Mouse (Mus musculus): ENCODE measurements around the gene Ifi47.
A peak's percentile ranks its signal among the peaks of the same experiment; 100 is the strongest.

The Ifi47 gene

DNA sequence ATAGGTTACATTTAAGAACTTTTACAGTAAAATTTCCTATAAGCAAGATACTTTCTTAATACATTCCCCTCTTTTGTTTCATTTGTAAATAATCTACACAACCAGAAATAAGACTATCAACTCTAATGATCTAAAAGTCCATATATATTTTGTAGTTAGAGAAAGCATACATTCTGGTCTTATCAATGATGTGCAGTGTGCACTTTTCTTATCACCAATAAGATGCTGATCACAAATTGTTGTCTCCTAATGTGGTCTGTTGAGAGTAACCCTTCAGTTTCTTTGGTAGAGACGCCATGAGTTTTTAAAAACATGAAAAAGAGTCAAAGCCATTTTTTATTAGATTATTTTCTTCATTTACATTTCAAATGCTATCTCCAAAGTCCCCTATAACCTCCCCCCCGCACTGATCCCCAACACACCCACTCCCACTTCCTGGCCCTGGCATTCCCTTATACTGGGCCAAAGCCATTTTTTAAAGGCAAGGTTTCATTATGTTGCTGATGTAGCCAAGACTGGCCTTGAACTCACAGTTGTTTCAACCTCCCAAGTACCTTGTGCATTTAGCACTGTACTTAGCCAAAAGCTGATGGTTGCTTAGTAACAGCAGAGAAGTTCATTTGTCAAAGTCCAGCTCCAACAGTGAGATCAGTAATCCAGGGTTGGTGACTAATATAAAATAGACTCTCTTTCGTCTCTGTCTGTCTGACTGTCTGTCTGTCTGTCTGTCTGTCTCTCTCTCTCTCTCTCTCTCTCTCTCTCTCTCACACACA, 13.5 kb downstream of the Ifi47 start:
- DNase-seq = no peak

DNA sequence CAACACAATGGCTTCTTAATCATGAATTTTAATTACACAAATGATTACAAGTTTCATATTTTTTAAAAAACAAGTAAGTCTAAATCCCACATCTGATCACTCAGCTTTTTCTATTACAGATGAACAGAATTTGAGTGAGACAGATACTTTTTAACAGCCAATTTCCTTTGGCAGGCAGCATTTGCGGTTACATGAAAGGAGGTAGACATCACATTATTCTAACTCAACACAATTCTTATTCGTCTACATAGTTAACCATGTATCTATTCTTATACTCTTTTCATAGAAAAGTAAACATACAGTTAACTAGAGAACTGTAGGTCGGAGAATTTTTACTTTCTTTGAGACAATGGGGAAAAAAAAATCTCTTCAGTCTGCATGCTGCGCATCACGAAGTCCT, 14.2 kb downstream of the Ifi47 start:
- DNase-seq = no peak

DNA sequence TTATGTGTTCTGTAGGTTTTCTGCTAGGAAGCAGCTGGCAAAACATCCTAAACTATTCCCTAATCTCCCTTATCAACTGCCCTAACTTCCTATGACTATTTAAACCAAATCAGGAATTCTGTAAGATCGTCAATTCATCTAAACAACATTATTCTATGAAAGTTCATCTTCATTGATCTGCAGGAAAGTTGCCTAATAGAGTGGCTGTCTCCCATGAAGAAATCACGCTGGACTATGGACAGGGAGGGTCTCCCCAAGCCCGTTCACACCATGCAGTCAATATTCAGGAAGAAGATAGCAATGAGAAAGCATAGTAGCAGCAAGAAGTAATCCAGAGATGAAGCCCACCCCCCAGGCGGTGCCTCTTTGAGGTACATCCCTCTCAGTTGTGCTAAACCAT, 14.8 kb downstream of the Ifi47 start:
- no peak for DNase-seq

DNA sequence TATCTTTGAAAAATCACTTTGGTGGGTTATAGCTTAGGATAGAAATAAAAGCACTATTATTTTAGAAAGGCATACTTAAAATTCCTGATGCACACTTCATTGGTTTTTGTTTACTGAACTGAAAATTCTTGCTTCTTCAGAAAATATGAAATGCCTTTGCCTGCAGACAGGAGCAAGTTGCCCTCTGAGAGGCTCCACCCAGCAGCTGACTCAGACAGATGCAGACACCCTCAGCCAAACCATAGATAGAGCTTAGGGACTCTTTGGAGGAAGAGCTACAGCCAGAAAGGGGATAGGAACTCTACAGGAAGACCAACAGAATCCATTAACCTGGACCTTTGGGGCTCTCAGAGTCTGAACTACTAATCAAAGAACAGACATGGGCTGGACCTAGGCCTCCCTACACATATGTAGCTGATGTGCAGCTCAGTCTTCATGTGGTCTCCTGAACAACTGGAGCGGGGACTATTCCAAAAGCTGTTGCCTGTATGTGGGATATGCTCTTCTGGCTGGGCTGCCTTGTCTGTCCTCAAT, 15.7 kb downstream of the Ifi47 start:
- peak in 1 of 2 experiments; percentile 42 for DNase-seq

DNA sequence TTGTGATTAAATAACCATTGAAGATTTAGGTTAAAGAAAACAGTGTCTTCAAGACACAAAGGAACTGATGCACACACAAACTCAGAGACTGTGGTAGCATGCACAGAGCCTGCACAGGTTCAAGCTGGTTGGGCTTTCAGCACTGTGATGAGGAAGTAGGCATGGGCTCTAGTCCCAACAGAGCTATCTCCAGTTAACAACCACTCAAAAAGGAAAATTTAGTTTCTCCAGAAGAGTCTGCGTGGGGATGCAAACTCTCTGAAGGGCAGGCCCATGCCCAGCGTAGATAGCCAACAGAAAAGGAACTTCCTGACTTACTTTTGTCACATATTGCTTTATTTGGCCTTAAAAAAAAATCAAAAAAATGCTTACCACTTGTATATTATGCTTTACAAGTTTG, 16.4 kb downstream of the Ifi47 start:
- DNase-seq = peak in 1 of 2 experiments; percentile 34

DNA sequence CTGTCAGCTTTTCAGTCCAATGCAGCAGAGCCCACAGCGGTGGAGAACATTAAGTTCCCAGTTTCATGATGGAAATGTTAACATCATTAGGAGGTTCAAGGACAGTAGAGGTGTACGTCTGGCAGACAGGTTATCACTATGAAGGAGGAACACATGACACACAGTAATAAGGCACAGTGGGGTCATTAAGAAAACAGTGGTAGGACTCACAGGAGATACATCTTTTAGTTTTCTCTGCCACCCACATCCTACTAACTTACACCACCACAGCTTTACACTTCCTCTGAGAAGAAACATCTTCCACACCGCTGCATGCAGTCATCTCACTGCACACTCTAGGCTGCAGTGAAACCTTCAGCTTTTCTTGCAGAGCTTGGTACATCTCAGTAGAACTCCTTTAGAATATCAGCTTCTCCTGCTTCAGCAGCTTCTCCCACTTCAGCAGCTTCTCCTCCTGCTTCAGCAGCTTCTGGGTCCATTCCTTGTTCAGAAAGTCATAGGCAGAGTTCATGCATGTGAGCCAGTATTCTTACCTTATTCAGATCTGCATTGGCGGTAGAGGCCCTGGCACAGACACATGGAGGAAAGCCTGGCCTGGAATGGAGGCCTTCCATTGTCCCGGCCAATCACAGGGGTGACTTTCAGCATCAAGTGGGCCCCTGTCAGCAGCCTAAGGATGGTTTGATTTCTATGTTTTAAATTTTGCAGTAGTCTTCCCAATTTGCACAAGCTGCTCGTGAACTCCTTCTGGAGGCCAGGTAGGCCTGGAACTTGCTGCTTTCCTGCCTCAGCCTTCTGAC, 17.7 kb downstream of the Ifi47 start:
- DNase-seq = peak; percentile 60 to 67

DNA sequence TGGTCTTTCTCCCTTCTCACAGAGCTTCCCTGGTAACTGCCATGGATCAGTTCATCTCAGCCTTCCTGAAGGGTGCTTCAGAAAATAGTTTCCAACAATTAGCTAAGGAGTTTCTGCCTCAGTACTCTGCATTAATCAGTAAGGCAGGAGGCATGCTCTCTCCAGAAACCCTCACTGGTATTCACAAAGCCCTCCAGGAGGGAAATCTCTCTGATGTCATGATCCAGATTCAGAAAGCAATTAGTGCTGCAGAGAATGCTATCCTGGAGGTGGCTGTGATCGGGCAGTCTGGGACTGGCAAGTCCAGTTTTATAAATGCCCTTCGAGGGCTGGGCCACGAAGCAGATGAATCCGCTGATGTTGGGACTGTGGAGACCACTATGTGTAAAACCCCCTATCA, 19.0 kb downstream of the Ifi47 start:
- DNase-seq = no peak

DNA sequence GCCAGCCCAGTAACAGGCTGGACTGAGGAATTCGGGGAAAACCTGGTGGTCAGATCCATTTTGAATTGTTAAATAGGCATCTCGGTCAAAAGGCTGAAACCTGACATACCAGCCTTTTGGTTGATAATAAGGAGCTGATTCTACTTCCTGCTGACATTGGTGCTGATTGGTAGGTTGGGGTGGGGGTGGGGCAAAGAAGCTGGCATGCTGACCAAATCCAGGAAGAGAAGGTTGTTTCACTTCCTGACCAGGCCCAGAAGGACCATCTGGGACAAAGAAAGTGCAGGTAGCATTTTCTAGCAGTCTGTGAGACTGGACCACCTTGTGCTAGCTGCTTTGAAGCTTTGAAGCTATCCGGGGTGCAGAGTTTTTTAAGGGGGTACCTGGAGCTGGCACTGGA, 24.0 kb downstream of the Ifi47 start:
- no peak for DNase-seq

GRCm38 (mm10) chr11:49101500-49101899, 25.1 kb downstream of the Ifi47 start:
- DNase-seq = peak; percentile 53 to 71

DNA sequence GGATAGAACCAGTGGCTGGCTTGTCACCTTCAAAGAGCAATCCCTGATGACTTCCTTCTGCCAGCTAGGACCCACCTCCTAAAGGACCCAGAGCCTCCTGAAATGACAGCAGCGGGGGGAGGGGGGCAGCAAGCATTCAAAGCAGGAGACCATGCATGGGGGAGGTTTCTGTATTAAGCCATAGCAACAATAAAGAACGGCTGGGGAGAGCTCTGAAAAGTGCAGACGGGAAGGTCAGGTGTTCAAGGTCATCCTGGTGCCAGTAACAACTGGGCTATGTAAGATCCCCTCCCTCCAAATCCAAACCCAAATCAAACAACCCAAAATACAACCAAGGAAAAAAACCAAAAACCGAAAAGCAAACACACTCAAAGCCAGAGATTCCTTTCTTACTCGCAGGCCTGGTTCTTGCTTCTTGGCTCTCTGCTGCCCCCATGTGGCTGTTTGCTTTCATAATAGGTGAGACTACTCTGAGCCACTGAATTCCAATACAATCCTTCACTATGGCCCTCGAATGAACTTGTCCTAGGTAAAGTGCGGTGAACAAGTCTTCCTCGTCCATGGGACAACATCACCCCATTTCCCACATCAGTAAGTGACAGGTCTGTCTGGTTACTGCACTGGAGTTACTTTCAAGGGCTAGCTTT, 26.8 kb downstream of the Ifi47 start:
- peak; percentile 85 to 90 for DNase-seq

DNA sequence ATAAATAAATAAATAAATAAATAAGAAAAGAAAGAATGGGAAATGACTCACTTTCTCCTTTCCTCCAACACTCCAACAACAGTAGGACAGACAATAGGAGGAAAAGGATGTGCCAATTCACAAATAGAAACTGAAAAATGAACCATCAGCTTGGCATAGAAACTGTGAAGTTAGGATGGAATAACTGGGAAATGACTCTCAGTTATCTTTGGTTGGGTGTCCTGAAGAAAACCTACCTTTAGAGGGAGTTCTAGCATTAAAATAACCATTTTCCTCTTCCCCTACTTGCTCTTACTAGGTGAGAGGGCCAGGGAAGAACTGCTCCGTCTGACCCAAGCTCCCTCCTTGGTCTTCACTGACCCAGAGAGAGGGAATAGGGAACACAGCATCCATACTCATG, 29.4 kb downstream of the Ifi47 start:
- no peak for DNase-seq

DNA sequence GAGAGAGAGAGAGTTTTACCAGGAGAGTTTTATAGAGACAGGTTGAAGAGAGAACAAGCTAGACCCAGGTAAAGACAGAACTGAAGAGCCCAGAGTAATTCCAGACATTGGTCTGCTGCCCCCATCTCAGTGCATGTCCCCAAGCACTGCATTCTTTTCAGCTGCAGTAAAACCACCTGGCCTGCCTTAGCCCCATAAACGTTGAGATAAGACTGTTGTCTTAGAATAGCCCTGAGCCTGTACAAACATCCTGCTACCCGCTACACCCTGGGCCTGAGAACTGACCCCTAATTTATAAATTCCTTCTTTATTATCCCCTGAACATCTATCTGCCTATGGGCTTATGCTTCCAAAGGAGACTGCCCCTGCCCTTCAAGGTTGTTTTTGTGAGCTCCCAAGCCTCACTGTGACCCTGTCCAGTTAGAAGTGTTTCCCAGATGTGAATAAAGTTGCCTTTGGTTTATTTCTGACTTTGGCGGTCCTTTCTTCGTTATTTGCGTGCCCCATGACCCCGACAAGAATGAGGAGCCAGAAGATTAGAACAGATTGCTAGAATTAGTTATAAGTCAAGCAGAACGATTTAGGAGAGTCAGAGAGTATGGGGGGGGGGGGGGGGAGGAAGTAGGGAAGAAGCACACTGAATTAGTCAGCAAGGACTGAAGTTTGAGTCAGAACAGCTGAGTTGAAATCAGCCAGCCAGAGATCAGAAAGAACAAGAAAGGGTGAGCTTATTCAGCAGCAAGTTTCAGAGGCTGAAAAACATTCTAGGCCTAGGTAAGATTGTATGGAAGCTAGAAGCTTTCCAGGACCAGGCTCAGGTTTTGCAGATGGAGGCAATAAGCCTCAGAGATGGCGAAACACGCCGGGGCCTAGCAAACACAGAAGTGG, 31.5 kb downstream of the Ifi47 start:
- no peak for DNase-seq

DNA sequence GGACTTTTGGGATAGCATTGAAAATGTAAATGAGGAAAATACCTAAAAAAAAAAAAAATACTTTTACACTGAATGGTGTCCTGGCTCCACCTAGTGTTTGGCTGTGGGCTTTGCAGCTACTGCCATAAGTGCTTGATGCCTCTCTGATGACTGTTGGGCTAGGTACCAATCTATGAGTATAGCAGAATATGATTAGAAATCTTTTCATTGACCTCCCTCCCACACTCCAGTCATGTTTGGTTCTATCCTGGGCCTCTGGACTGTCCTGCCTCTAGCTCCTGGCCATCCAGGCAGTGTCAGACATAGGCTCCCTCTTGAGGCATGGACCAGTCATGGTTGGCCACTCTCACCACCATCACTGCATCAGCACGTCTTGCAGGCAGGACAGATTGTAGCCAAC, 32.4 kb downstream of the Ifi47 start:
- peak; percentile 46 to 50 for DNase-seq

DNA sequence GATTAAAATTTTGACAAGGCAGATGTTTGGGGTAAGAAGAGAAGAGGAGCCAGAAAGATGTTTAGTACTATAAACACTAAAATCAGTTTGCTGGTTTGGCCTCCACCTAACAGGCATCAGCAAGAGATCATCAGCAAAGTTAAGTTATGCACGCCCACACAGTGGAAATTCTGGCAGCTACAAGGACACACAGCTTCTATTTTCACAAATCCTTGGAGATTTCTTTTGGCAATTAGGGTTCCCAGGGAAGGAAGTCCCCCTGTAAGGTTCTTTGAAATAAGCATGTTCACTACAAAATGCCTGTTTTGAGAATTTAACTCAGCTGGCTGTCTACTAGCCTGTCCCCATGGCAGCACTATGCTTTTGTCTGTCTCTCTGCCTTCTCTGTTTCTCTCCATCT, 34.6 kb downstream of the Ifi47 start:
- no peak for DNase-seq

DNA sequence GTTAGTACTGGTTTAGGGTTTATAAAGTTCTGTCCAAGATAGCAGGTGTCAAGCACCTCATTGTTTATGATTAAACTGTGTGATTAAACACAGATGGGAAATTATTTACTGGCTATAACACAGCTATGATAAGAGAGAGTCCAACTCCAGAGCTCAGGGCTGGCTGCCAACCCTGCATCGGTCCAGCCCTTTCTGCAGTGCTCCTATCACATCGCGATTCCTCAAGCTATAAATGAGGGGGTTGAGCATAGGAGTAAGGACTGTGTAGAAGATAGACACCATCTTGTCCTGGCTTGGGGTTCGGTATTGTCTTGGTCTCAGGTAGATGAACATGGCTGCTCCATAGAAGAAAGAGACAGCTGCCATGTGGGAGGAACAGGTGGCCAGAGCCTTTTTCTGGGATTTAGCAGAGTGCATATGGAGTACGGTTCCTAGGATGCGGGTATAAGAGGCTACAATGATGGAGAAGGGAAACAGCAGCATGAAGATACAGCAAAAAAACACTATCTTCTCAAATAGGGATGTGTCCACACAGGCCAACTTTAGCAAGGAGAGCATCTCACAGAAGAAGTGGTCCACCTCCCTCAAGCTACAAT, 36.3 kb downstream of the Ifi47 start:
- DNase-seq = no peak

GRCm38 (mm10) chr11:49114158-49114557, 37.8 kb downstream of the Ifi47 start:
- DNase-seq = no peak

DNA sequence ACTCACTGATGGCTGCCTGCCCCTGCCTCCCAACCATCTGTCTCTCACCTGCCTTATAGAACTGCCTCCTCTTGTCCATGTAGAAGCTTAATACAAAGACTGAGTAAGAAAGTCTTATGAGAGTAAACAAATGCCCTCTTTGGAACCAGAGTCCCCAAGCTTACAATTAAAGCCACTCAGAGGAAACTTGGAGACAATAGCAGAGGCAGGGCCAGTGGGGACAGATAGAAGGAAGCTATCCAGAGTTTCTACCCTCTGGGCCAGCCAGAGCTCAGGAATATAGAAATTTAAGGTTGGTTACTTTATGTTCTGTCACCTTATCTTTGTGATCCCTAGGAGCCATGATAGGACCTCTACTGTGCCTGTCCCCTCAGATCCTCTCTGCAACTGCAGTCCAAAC, 38.4 kb downstream of the Ifi47 start, which contains the start of gene Olfr1396:
TSS of gene Olfr1396 (minus strand) at position 101 of the 400 bp plus-strand sequence.
- DNase-seq = no peak

- DNase-seq = no peak
Observed at GRCm38 (mm10) chr11:49119635-49120034, 43.2 kb downstream of the Ifi47 start.

- DNase-seq = no peak
Observed at GRCm38 (mm10) chr11:49124169-49124568, 47.8 kb downstream of the Ifi47 start.

- no peak for DNase-seq
Observed at GRCm38 (mm10) chr11:49141974-49142373, 65.6 kb downstream of the Ifi47 start, which contains the start of gene Olfr1395. Olfr1395 (plus strand) TSS chr11:49142274.
